Mouse (Mus musculus): ENCODE results near the gene Leap2. TPM values are rescaled to one million over a fixed set of nuclear protein-coding genes. Genes with fewer than 3 reads are reported as not detected.

Leap2 gene
- total and polyA plus RNA-seq, 3 experiments, result 0.24 TPM; not detected in 2

GRCm38 (mm10) chr11:53452396-53452795 lies 29.4 kb upstream of the Leap2 start:
- DNase-seq (ENCODE audit: low read depth, low spot score), result no peak
- Histone ChIP-seq H3K9me3 (replicated peaks; ENCODE audit: insufficient read depth, low read length) (no peaks in the 10 kb centered on the region), H3K36me3 (ENCODE audit: control insufficient read depth in 1 of 2, insufficient read depth in 2 of 2, low read length in 2 of 2) (no peaks in the 10 kb centered on the region), H3K4me1 (ENCODE audit: control insufficient read depth in 1 of 2, insufficient read depth in 2 of 2, low read length in 2 of 2) (no peaks in the 10 kb centered on the region), H3K4me3 (ENCODE audit: control insufficient read depth in 1 of 2, insufficient read depth in 1 of 2, low read depth in 2 of 2, low read length in 2 of 2) (no peak overlapping the region), H3K79me2 (ENCODE audit: control insufficient read depth, insufficient read depth, low read length, poor library complexity) (no peaks in the 10 kb centered on the region), H3K27me3 (ENCODE audit: control insufficient read depth in 1 of 2, insufficient read depth in 2 of 2, low read length in 2 of 2) (peaks cover 31 to 36% of the 10 kb centered on the region in 2 experiments), H3K9ac (ENCODE audit: control insufficient read depth, low read depth, low read length, poor library complexity, severe bottlenecking) (no peak overlapping the region), H3K27ac (ENCODE audit: control insufficient read depth, low read depth, low read length) (no peak overlapping the region)
- TF ChIP-seq TBP (IDR thresholded peaks at IDR 0.05; ENCODE audit: low read depth, low read length) (no peak), KAT2A (conservative IDR thresholded peaks at IDR 0.05; ENCODE audit: low read depth, low read length) (no peak), CTCF (IDR thresholded peaks at IDR 0.05 in 2 of 3, conservative IDR thresholded peaks at IDR 0.05 in 1 of 3; ENCODE audit: control insufficient read depth in 1 of 3, insufficient read depth in 1 of 3, low read depth in 2 of 3, low read length in 3 of 3, poor library complexity in 1 of 3, severe bottlenecking in 1 of 3) (no peak), MYC (IDR thresholded peaks at IDR 0.05; ENCODE audit: low read depth, low read length) (no peak), JUND (IDR thresholded peaks at IDR 0.05; ENCODE audit: low read depth, low read length) (no peak), USF1 (IDR thresholded peaks at IDR 0.05; ENCODE audit: low read depth, low read length) (no peak), RCOR1 (IDR thresholded peaks at IDR 0.05; ENCODE audit: low read depth, low read length) (no peak), UBTF (IDR thresholded peaks at IDR 0.05; ENCODE audit: borderline replicate concordance, insufficient read depth, low read depth, low read length) (no peak), ZKSCAN1 (IDR thresholded peaks at IDR 0.05; ENCODE audit: low read depth, low read length) (no peak), TCF12 (IDR thresholded peaks at IDR 0.05; ENCODE audit: low read depth, low read length) (no peak), POLR2AphosphoS2 (IDR thresholded peaks at IDR 0.05; ENCODE audit: low read length) (no peak), SIN3A (IDR thresholded peaks at IDR 0.05; ENCODE audit: low read length) (no peak), E2F4 (IDR thresholded peaks at IDR 0.05; ENCODE audit: borderline replicate concordance, low read depth, low read length) (no peak), ZMIZ1 (IDR thresholded peaks at IDR 0.05; ENCODE audit: low read depth, low read length) (no peak), CHD1 (IDR thresholded peaks at IDR 0.05; ENCODE audit: low read depth, low read length) (no peak)

GRCm38 (mm10) chr11:53451361-53451760 lies 28.4 kb upstream of the Leap2 start:
- Histone ChIP-seq H3K27me3 (ENCODE audit: control insufficient read depth in 1 of 2, insufficient read depth in 2 of 2, low read length in 2 of 2) (peaks cover 24 to 32% of the 10 kb centered on the region in 2 experiments), H3K9me3 (replicated peaks; ENCODE audit: insufficient read depth, low read length) (no peaks in the 10 kb centered on the region), H3K4me3 (ENCODE audit: control insufficient read depth in 1 of 2, insufficient read depth in 1 of 2, low read depth in 2 of 2, low read length in 2 of 2) (no peak overlapping the region), H3K9ac (ENCODE audit: control insufficient read depth, low read depth, low read length, poor library complexity, severe bottlenecking) (no peak overlapping the region), H3K36me3 (ENCODE audit: control insufficient read depth in 1 of 2, insufficient read depth in 2 of 2, low read length in 2 of 2) (no peaks in the 10 kb centered on the region), H3K27ac (ENCODE audit: control insufficient read depth, low read depth, low read length) (no peak overlapping the region), H3K79me2 (ENCODE audit: control insufficient read depth, insufficient read depth, low read length, poor library complexity) (no peaks in the 10 kb centered on the region), H3K4me1 (ENCODE audit: control insufficient read depth in 1 of 2, insufficient read depth in 2 of 2, low read length in 2 of 2) (no peaks in the 10 kb centered on the region)
- no peak for TF ChIP-seq ELF1 (IDR thresholded peaks at IDR 0.05; ENCODE audit: low read depth, low read length)
- no peak for TF ChIP-seq ZMIZ1 (IDR thresholded peaks at IDR 0.05; ENCODE audit: low read depth, low read length)
- TF ChIP-seq CHD2 (IDR thresholded peaks at IDR 0.05; ENCODE audit: low read length), result no peak
- no peak for TF ChIP-seq JUND (IDR thresholded peaks at IDR 0.05; ENCODE audit: low read depth, low read length)
- TF ChIP-seq USF2 (IDR thresholded peaks at IDR 0.05; ENCODE audit: borderline replicate concordance in 1 of 2, insufficient read depth in 1 of 2, low read depth in 1 of 2, low read length in 2 of 2), result no peak
- TF ChIP-seq ZNF384 (IDR thresholded peaks at IDR 0.05; ENCODE audit: low read depth, low read length), result no peak
- TF ChIP-seq NRF1 (IDR thresholded peaks at IDR 0.05; ENCODE audit: insufficient read depth, low read depth, low read length, poor library complexity, severe bottlenecking), result no peak
- no peak for TF ChIP-seq SIN3A (IDR thresholded peaks at IDR 0.05; ENCODE audit: low read length)
- TF ChIP-seq TAL1 (IDR thresholded peaks at IDR 0.05; ENCODE audit: low read length), result no peak
- no peak for DNase-seq (ENCODE audit: low read depth, low spot score)
